ENCODE assay signal across 11 mouse cellular contexts in genomic region chr2:45185621-45185999, GRCm38 (mm10).
DNase-seq lines count a peak whose midpoint lies in the region; ATAC-seq and TF ChIP-seq lines count a peak whose summit lies in the region.
"Had no signal": no experiment of that assay in that cellular context is flagged by ENCODE, and none has a peak within 500 bp of the region (broad histone marks: within the 10 kb centered on the region; RNA-seq: fewer than 3 reads in every experiment).

No protein-coding gene starts in this region.

- no peak for DNase-seq in heart, postnatal 4 days
- DNase-seq in liver, embryonic 11.5 days (ENCODE audit: low spot score) = no peak
- no peak for DNase-seq in liver, postnatal 0 days
- DNase-seq in neural tube, embryonic 10.5 days (ENCODE audit: extremely low spot score, low spot score) = no peak
- no peak for DNase-seq in right cerebral cortex, adult 2 months (ENCODE audit: low spot score in 2 of 2)
- DNase-seq: gastrocnemius, postnatal 14 days; left cerebral cortex, postnatal 4 days had no signal

- TF ChIP-seq CTCF in liver, postnatal 0 days (IDR thresholded peaks at IDR 0.05; ENCODE audit: low read depth) = no peak

- H3K36me3 ChIP-seq in heart, embryonic 13.5 days = no peaks in the 10 kb centered on the region
- H3K36me3 ChIP-seq in liver, embryonic 11.5 days (ENCODE audit: control insufficient read depth, insufficient read depth, low read length) = no peaks in the 10 kb centered on the region
- H3K36me3 ChIP-seq in liver, postnatal 0 days (replicated peaks; ENCODE audit: insufficient read depth, low read length) = no peaks in the 10 kb centered on the region
- no peaks in the 10 kb centered on the region for H3K36me3 ChIP-seq in neural tube, embryonic 13.5 days
- H3K36me3 ChIP-seq in stomach, embryonic 16.5 days (ENCODE audit: control insufficient read depth, insufficient read depth, low read length) = no peaks in the 10 kb centered on the region
- H3K36me3 ChIP-seq: embryonic facial prominence, embryonic 10.5 days had no signal

- H3K9ac ChIP-seq in heart, embryonic 13.5 days = no peak overlapping the region
- H3K9ac ChIP-seq in liver, embryonic 11.5 days (ENCODE audit: low read depth, low read length) = 0 out of 2 replicates have a peak overlapping the region, but pooled peaks have one; percentile 34
- H3K9ac ChIP-seq in liver, postnatal 0 days (replicated peaks) = no peak overlapping the region
- no peak overlapping the region for H3K9ac ChIP-seq in neural tube, embryonic 13.5 days
- H3K9ac ChIP-seq in stomach, embryonic 16.5 days (ENCODE audit: low read length) = no peak overlapping the region

- no peaks in the 10 kb centered on the region for H3K9me3 ChIP-seq in heart, embryonic 13.5 days
- H3K9me3 ChIP-seq in liver, embryonic 11.5 days (ENCODE audit: control insufficient read depth, low read length) = no peaks in the 10 kb centered on the region
- no peaks in the 10 kb centered on the region for H3K9me3 ChIP-seq in liver, postnatal 0 days (ENCODE audit: low read length)
- H3K9me3 ChIP-seq in neural tube, embryonic 13.5 days = no peaks in the 10 kb centered on the region
- H3K9me3 ChIP-seq in stomach, embryonic 16.5 days (replicated peaks; ENCODE audit: control insufficient read depth, low read length) = no peaks in the 10 kb centered on the region
- H3K9me3 ChIP-seq: embryonic facial prominence, embryonic 10.5 days had no signal

- H3K27me3 ChIP-seq in heart, embryonic 13.5 days (replicated peaks) = no peaks in the 10 kb centered on the region
- H3K27me3 ChIP-seq in liver, embryonic 11.5 days (replicated peaks; ENCODE audit: control insufficient read depth, insufficient read depth, low read length) = no peaks in the 10 kb centered on the region
- H3K27me3 ChIP-seq in liver, postnatal 0 days (ENCODE audit: insufficient read depth, low read length) = no peaks in the 10 kb centered on the region
- H3K27me3 ChIP-seq in neural tube, embryonic 13.5 days = no peaks in the 10 kb centered on the region
- H3K27me3 ChIP-seq in stomach, embryonic 16.5 days (ENCODE audit: control insufficient read depth, insufficient read depth, low read length) = no peaks in the 10 kb centered on the region

- H3K4me3 ChIP-seq in heart, embryonic 13.5 days = peak overlapping the region; percentile 36; the same call in 1 of the 2 replicates
- no peak overlapping the region for H3K4me3 ChIP-seq in liver, embryonic 11.5 days (ENCODE audit: low read depth, low read length)
- no peak overlapping the region for H3K4me3 ChIP-seq in liver, postnatal 0 days (ENCODE audit: low read depth, low read length)
- H3K4me3 ChIP-seq in neural tube, embryonic 13.5 days = no peak overlapping the region
- H3K4me3 ChIP-seq in stomach, embryonic 16.5 days (replicated peaks; ENCODE audit: low read length) = no peak overlapping the region

- H3K27ac ChIP-seq in heart, embryonic 13.5 days (replicated peaks) = peak overlapping the region; percentile 74
- peak overlapping the region; percentile 14 for H3K27ac ChIP-seq in liver, embryonic 11.5 days (ENCODE audit: low read depth, low read length)
- H3K27ac ChIP-seq in liver, postnatal 0 days (ENCODE audit: low read depth) = no peak overlapping the region
- peak overlapping the region; percentile 24; the same call in 1 of the 2 replicates for H3K27ac ChIP-seq in neural tube, embryonic 13.5 days (replicated peaks)
- no peak overlapping the region for H3K27ac ChIP-seq in stomach, embryonic 16.5 days (ENCODE audit: low read length)

- no peak for TF ChIP-seq EP300 in liver, postnatal 0 days (IDR thresholded peaks at IDR 0.05; ENCODE audit: low read depth)

- H3K4me2 ChIP-seq in heart, embryonic 13.5 days = peak overlapping the region; percentile 65
- peak overlapping the region; percentile 54 for H3K4me2 ChIP-seq in liver, embryonic 11.5 days
- no peak overlapping the region; the same call in 1 of the 2 replicates for H3K4me2 ChIP-seq in liver, postnatal 0 days (ENCODE audit: low read depth, low read length)
- no peak overlapping the region for H3K4me2 ChIP-seq in neural tube, embryonic 13.5 days
- H3K4me2 ChIP-seq in stomach, embryonic 16.5 days (ENCODE audit: low read depth, low read length) = peak overlapping the region; percentile 55; the same call in 1 of the 2 replicates

- peaks cover 28% of the 10 kb centered on the region for H3K4me1 ChIP-seq in heart, embryonic 13.5 days
- H3K4me1 ChIP-seq in liver, embryonic 11.5 days (replicated peaks; ENCODE audit: control insufficient read depth, insufficient read depth, low read length) = peaks cover 24% of the 10 kb centered on the region
- peaks cover 8% of the 10 kb centered on the region for H3K4me1 ChIP-seq in liver, postnatal 0 days (ENCODE audit: insufficient read depth)
- H3K4me1 ChIP-seq in neural tube, embryonic 13.5 days (replicated peaks) = peaks cover 24% of the 10 kb centered on the region
- 0 out of 2 replicates have a peak, but pooled peaks cover 3% of the 10 kb centered on the region for H3K4me1 ChIP-seq in stomach, embryonic 16.5 days (ENCODE audit: control insufficient read depth, insufficient read depth, low read length)

- no peak for ATAC-seq in heart, embryonic 13.5 days (ENCODE audit: extremely low read depth, insufficient number of reproducible peaks, low FRiP score, low TSS enrichment)
- ATAC-seq in liver, embryonic 11.5 days (replicated peaks; ENCODE audit: low FRiP score) = no peak
- no peak for ATAC-seq in liver, postnatal 0 days
- ATAC-seq in neural tube, embryonic 13.5 days (ENCODE audit: low read depth) = no peak
- no peak for ATAC-seq in stomach, embryonic 16.5 days (ENCODE audit: insufficient read depth, low FRiP score)

Comparison
In these comparisons a context has a peak if more than half of its experiments do, and no peak if none do; other contexts are left out.
1. H3K27ac ChIP-seq: peak in heart, embryonic 13.5 days (single experiment), liver, embryonic 11.5 days (single experiment) and neural tube, embryonic 13.5 days (single experiment); none in liver, postnatal 0 days (single experiment) and stomach, embryonic 16.5 days (single experiment).
2. H3K4me2 ChIP-seq: peak in heart, embryonic 13.5 days (single experiment), liver, embryonic 11.5 days (single experiment) and stomach, embryonic 16.5 days (single experiment); none in liver, postnatal 0 days (single experiment) and neural tube, embryonic 13.5 days (single experiment).